Mouse (Mus musculus) liver (tissue): ENCODE measurements around the gene Prox1.

Experiments used
- DNase-seq: peaks from one replicate; pipeline ENCODE4 v3.0.0-alpha.2; 2020; ENCODE audit warnings: mixed read lengths

The Prox1 gene

GRCm38 (mm10) chr1:190172979-190173461 is 2.5 kb upstream of the Prox1 start:
- DNase-seq: peak; percentile 16

GRCm38 (mm10) chr1:190172311-190172978 is 1.9 kb upstream of the Prox1 start:
- no peak for DNase-seq

GRCm38 (mm10) chr1:190171750-190172149 is 1.2 kb upstream of the Prox1 start:
- no peak for DNase-seq

- no peak for DNase-seq
These were observed 827 bp upstream of the Prox1 start for GRCm38 (mm10) chr1:190171341-190171740.

GRCm38 (mm10) chr1:190170819-190171216 is 304 bp upstream of the Prox1 start:
- DNase-seq: no peak

- DNase-seq: peak; percentile 33
These were observed 1.5 kb downstream of the Prox1 start for GRCm38 (mm10) chr1:190168761-190169671.

GRCm38 (mm10) chr1:190168115-190168514 is 2.4 kb downstream of the Prox1 start:
- DNase-seq: no peak

GRCm38 (mm10) chr1:190167609-190168008 is 2.9 kb downstream of the Prox1 start:
- DNase-seq: no peak

GRCm38 (mm10) chr1:190165511-190165910 is 5.0 kb downstream of the Prox1 start:
- DNase-seq: no peak

- DNase-seq: no peak
These were observed 7.0 kb downstream of the Prox1 start for GRCm38 (mm10) chr1:190163471-190163870.

GRCm38 (mm10) chr1:190161708-190162465 is 8.6 kb downstream of the Prox1 start:
- no peak for DNase-seq

- DNase-seq: no peak
These were observed 9.2 kb downstream of the Prox1 start for GRCm38 (mm10) chr1:190161288-190161687.

- no peak for DNase-seq
These were observed 11.1 kb downstream of the Prox1 start for GRCm38 (mm10) chr1:190159457-190159856.

- DNase-seq: no peak
These were observed 14.8 kb downstream of the Prox1 start for GRCm38 (mm10) chr1:190155751-190156150.

GRCm38 (mm10) chr1:190155021-190155420 is 15.5 kb downstream of the Prox1 start:
- no peak for DNase-seq

- DNase-seq: no peak
These were observed 16.2 kb downstream of the Prox1 start for GRCm38 (mm10) chr1:190154292-190154691.

- DNase-seq: no peak
These were observed 17.9 kb downstream of the Prox1 start for GRCm38 (mm10) chr1:190152603-190153002.

- no peak for DNase-seq
These were observed 21.2 kb downstream of the Prox1 start for GRCm38 (mm10) chr1:190149233-190149741.

GRCm38 (mm10) chr1:190148661-190149232 is 21.8 kb downstream of the Prox1 start:
- DNase-seq: no peak

- no peak for DNase-seq
These were observed 22.7 kb downstream of the Prox1 start for GRCm38 (mm10) chr1:190147816-190148215.

- DNase-seq: no peak
These were observed 26.1 kb downstream of the Prox1 start for GRCm38 (mm10) chr1:190144416-190144815.

- DNase-seq: no peak
These were observed 26.9 kb downstream of the Prox1 start for GRCm38 (mm10) chr1:190143593-190143992.

- no peak for DNase-seq
These were observed 27.9 kb downstream of the Prox1 start for GRCm38 (mm10) chr1:190142584-190142983.
